22 mouse cellular contexts compared by ENCODE assay signal in genomic region chr5:76420606-76421005, GRCm38 (mm10). TPM values are rescaled to one million over a fixed set of nuclear protein-coding genes. Genes with fewer than 3 reads are reported as not detected.
"Had no signal": no experiment of that assay in that cellular context is flagged by ENCODE, and none has a peak within 500 bp of the region (broad histone marks: within the 10 kb centered on the region; RNA-seq: fewer than 3 reads in every experiment).

No protein-coding gene starts in this region.

- H3K9ac ChIP-seq: neural tube, embryonic 13.5 days; neural tube, embryonic 15.5 days; stomach, embryonic 15.5 days had no signal

- DNase-seq: retina, postnatal 1 day; right cerebral cortex, adult 18-20 months; right cerebral cortex, postnatal 14 days; right cerebral cortex, postnatal 25 days; right cerebral cortex, postnatal 4 days; spleen, adult 18-20 months; thymus, adult 18-20 months; thymus, adult 2 months; thymus, postnatal 14 days; thymus, postnatal 25 days; thymus, postnatal 36 days; thymus, postnatal 4 days had no signal

- H3K27ac ChIP-seq: neural tube, embryonic 13.5 days; neural tube, embryonic 15.5 days; stomach, embryonic 15.5 days; stomach, postnatal 0 days had no signal

- H3K4me3 ChIP-seq: neural tube, embryonic 13.5 days; neural tube, embryonic 15.5 days; stomach, embryonic 15.5 days had no signal

- H3K36me3 ChIP-seq: neural tube, embryonic 13.5 days; neural tube, embryonic 15.5 days; stomach, embryonic 15.5 days had no signal

- H3K4me1 ChIP-seq: neural tube, embryonic 13.5 days; neural tube, embryonic 15.5 days; stomach, embryonic 15.5 days had no signal

- H3K4me2 ChIP-seq: neural tube, embryonic 13.5 days; neural tube, embryonic 15.5 days; stomach, embryonic 15.5 days had no signal

- H3K9me3 ChIP-seq: neural tube, embryonic 13.5 days; neural tube, embryonic 15.5 days; stomach, embryonic 15.5 days had no signal

- H3K27me3 ChIP-seq: neural tube, embryonic 13.5 days; neural tube, embryonic 15.5 days; stomach, embryonic 15.5 days had no signal

RNA-seq across cellular contexts. Expression of gene Nmu, which starts 57.0 kb away (rescaled TPM):
- total RNA-seq: neutrophil, adult 5-6 weeks had no signal
- polyA plus RNA-seq: spleen, adult 2 months; stomach, embryonic 14.5 days; testis, adult 2 months; thymus, adult 2 months; thymus, postnatal 0 days; urinary bladder, adult 2 months had no signal
